Mouse (Mus musculus) testis, adult 2 months (tissue): ENCODE measurements around the gene Ispd.

Experiments used
- CTCF ChIP-seq: fragments of 200-500 bp; IDR thresholded peaks from 2 replicates; pipeline ENCODE4 v1.5.1; 2012; ENCODE audit warnings: low read depth, mild to moderate bottlenecking, inconsistent platforms, low read length, moderate library complexity; ENCODE audit not compliant: control insufficient read depth, insufficient read depth, insufficient replicate concordance
- POLR2A ChIP-seq: fragments of 200-500 bp; IDR thresholded peaks from 2 replicates; pipeline ENCODE4 v1.6.1; 2012; ENCODE audit warnings: low read depth, mild to moderate bottlenecking, inconsistent platforms, low read length, moderate library complexity; ENCODE audit not compliant: control insufficient read depth

GRCm38 (mm10) chr12:36531421-36532072, 150.3 kb downstream of the Ispd start:
- TF ChIP-seq CTCF (no peak), POLR2A (no peak)
